Mouse (Mus musculus) monocyte, adult 5-6 weeks (primary cell): Measurements from ENCODE around the gene Myog. TPM values are rescaled to one million over a fixed set of nuclear protein-coding genes. Genes with fewer than 3 reads are reported as not detected.

Experiments used
- ATAC-seq: fragments of 153-309, 156-312 bp; replicated peaks from 2 replicates; pipeline ENCODE4 v1.8.0; 2017; ENCODE audit warnings: mild to moderate bottlenecking; ENCODE audit not compliant: low TSS enrichment, insufficient number of reproducible peaks, severe bottlenecking, poor library complexity, low FRiP score
- total RNA-seq: library from RNA; stranded (forward); fragments of 200-1000, 200-491, 200-594 nt; gene quantifications from 3 replicates; pipeline ENCODE4 v1.2.3, GENCODE M21; 2017

The Myog gene
- total RNA-seq, 1 experiment from 2014 or later, result not detected

DNA sequence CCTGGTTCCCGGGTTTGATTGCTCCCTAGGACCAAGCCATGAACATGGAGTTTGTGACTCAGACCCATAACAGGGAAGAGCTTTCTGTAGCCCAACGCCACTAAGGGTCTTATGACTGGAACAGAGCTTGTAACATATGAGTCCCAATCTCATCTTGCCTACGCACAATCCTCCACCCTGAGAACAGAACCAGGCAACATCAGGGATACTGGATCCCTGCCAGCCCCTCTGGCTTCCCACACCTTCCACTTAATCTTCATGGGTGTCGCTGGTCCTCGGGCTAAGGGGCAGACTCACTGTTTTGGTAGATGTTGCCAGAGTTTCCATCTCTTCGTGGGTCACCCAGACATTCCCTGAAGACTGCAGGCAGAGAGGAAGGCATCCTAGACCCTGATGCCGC is 22.0 kb downstream of the Myog start:
- ATAC-seq, result no peak

DNA sequence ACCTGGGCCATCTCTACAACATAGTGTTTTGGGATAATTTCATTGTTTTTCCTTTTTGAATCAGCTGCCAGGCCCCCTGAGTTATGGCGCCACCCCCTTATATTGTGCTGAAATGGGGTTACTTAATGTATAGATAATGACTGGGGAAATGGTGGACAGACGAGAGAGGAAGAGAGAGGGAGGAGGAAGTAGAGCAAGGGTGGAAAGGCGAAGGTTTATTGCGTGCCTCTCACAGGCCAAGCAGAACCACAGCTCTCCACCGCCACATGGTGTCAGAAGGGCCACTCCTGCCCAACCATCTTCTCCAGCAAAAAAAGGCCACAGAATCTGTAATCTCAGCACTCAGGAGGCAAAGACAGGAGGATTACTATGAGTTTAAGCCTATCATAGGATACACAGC is 25.4 kb downstream of the Myog start:
- peak; percentile 59; the same call in 1 of the 2 replicates for ATAC-seq

DNA sequence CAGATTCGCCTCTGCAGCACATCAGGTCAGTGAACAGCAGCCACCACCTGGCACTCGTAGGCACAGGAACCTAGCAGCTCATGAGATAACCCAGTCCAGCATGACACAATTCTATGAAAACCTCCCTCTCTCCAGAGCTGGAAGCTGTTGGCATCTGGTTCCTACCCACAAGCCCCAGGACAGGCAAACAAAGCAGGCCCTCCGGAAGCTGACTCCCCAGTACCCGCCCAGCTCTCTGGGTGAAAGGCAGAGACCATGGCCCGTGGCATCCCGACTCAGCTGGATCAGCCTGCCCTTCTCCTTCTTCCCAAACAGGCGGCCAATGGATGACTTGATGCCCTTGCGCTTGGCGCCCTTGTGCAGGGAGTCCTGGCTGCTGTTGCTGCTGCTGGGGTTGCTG is 26.6 kb downstream of the Myog start:
- no peak for ATAC-seq

DNA sequence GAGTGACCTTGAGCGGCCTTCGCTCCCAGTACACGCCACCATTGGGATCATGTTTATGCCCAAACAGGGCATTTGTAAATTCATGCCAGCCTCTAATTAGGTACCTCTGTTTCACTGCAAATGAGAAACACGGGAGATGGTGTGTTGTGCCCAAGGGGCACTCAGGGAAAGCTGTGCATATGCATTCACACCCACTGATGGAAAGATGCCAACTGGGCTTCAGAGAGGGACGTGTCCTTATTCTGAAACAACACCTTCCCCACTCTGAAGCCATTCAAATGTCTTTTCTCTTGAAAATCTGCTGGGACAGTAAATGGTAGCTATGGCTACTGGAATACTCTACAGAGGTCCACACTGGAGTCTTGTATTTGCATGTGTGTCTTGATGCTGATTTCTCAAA is 28.5 kb downstream of the Myog start:
- ATAC-seq, result no peak

DNA sequence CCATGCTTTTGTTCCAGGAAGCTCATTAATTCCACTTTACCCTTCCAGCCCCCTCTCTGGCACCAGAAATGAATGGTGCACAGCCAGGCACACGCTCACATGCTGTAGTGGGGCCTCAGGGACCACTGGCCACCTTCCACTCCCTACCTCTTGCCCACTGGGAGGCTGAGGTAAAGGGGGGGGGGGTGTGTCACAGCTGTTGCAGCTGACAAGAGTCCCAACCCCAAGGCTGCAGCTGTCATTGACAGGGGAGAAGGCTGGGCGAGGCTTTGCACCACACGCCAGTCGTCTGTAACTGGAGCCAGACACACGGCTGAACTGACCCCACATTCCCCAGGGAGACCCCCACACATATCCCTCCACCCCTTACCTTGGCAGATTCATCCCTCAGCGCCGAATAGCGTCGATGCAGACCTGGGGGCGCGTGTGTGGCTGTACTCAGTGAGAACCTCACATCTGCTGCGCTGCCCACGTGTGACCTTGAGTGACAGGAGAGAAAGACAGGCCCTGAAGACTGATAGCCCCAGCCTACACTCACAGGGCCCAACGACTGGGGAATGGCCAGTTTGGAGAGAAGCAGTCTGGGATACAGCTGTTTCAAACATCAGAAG is 31.0 kb downstream of the Myog start:
- no peak for ATAC-seq

DNA sequence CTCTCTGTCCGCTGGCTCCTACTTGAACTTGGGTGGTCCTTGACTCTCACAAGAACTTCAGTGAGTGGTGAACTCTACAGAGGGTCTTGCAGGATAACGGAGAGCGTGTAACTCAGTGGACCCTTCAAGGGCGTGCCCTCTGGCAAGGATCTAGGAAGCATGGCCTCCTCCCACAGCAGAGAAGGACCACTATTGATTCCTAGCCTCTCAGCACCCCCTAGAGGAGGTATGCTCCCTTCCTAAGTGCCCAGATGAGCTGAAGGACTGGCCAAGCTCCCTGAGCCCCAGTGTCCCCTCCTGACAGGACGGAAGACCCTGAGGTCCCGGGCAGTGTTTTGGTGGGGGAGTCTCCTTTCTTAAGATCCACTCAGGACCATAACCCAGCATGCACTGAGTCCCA is 32.8 kb downstream of the Myog start:
- no peak for ATAC-seq

DNA sequence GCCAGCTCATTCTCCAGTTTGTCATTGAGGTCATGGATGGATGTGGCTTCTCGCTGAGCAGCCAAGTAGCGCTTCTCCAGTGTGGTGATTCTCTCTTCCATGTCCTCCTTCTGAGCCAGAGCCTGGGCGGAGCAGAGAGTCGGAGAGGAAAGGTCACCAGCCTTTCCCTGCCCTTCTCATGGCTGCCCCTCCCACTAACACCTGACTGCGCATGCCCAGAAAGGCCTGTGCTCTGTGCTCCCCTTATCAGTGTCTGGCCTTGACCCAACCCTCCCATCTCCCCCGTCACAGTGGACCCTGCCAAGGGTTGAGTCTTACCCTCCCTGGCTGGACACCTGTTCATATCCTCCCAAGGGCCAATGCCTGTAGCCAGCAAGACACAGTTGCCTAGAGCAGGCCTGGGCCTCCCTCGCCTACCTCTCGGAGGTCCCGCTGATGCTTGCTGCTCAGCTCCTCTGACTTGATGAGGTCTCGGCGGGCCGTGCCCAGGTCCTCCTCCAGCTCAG is 37.1 kb downstream of the Myog start:
- ATAC-seq, result no peak

DNA sequence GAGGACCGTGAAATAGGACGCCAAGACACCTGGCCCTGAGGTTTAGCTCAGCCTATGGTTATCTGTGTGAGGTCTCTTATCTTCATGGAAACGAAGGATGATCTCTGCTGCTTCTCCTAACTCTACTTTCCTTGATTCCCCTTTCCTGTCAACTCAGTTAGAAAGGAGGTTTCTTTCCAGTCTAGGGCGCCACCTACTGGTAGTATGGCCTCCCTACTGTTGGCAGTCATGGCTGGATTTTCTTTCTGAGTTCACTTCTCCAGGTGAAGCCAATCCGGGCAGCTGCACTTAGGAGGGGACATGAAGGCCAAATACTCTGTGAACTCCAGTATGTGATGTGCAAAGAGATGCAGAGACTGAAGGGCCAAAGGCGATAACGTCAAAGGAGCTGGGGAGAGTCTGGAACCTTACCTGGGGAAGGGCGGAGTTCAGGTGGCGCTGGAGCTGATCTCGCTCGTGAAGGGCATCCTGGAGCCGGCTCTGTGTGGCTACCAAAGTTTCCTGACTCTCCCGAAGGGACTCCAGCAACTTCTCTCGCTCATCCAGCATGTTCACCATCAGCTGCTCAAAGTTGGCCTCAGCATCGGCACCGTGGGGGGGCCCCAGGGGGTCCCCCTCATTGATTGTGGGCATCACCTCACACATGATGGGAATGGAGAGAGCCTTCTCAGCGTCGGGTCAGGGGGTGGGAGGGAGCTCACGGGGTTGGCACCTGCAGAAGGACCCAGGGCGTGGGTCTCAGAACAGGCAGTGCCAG is 42.3 kb downstream of the Myog start:
- ATAC-seq, result peak; percentile 51

DNA sequence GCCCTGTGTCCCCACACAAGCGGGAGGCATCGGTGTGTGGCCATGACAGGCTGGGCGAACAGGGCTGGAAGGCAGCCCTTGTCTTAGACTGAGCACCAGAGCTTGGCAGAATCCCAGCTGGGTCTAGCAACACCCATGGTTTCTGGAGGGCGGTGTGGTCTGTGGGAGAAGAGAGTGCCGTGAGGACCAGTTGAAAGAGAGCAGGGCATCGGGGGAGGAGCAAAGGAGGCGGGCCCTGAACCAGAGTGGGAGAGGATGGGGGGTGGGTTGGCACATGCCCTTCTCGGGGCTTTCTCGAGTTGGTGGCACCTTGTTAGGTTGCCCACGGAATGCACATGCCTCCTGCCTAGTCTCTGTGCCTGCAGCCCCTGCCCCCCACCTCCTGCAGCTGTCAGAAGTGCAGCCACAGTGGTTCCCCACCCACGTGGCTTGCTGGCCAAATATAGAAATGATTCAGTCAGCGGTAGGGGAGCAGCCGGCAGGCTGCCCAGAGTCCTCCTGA is 43.0 kb downstream of the Myog start, which contains the start of gene Ppfia4:
Gene Ppfia4, minus strand, starts transcription at position 159 of the 502 bp plus-strand sequence.
- ATAC-seq, result 0 out of 2 replicates have a peak, but pooled peaks have one; percentile 5

DNA sequence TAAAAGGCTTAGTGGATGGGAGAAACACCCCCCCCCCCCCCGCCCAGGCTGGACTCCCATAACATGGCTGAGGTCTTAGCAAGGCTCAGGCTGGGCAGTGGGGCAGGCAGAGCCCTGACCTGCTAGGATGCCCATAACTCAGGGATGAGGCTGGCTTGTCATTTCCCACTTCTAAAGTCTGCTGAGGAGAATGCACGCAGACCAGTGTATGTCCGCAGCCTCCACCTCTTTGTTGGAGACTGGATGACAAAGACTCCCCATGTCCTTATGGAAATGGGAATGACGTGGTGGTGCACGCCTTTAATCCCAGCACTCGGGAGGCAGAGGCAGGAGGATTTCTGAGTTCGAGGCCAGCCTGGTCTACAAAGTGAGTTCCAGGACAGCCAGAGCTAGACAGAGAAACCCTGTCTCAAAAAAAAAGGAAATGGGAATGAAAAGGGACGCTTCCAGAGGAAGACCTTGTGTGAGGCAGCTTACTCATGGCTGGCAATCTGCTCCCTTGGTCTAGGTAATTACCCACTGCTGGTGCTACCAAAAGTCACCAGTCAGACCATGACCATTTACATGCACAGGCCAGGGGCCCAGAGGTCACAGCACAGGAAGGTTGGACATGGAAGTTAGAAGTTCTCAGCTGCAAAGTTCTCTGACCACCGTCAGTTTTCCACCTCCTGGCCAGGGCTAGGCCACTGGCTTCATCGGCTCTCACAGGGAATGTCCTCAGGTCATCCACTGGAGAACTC is 43.8 kb downstream of the Myog start:
- no peak for ATAC-seq

DNA sequence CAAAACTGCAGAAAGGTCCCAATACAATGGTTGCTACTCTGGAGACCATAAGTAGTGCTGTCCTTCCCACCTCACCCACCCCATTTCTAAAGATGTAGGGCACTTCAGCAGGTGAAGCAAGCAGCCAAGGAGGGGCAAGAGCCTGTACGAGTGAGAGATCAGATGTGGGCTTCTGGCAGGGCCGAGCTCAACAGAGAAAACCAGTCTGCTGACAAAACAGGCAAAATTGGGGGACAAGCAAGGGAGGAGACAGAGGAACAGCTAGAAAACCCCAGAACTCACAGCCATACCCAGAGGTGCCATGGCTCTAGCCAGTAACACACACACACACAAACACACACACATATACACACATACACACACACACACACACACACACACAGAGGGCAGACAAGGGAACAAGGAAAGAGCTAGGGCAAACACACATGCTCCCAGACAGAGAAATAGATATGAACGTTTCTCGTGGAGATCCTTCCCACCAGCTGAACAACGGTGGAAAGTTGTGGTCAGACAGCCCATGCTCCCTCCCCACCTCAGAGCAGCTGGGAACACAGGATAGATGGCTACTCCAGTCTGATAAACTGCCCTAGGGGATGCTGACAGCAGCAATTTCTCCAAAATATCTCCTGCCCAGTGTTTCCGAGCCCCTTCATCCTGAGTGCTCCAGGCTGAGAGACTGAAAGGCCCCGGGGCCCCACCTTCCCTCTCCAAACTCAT is 44.5 kb downstream of the Myog start:
- ATAC-seq, result no peak

DNA sequence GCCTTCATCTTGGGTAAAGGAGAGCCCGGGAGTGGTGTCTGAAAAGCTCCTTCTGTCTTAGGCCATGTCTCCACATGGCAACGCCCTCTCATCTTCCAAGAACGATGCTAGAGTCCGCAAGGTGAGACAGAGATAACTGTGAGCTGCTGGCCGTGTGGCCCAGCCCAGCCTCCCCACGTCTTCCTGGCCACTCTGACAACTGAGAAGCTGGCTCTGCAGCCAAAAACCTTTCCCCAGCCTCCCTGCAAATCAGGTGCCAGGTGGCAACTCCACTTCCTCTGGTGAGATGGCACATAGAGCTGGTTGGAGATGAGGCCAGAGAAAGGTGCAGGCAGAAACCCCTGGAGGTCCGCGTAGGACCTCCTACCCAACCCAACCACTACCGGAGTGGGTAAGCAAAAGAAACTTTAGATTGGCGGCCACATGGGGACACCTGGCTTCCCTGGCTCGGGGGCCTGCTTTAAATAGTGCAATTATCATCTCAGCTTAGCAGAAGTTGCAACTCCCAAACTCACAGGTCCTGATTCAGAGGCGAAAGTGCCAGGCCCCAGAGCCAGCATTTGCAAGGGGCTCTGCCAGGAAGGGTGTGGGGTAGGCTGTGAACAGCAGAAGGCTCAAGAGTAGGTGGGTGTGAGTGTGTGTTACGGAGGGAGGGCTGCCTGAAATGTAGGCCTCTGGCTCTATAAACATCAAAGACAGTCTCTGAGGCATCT is 45.6 kb downstream of the Myog start:
- ATAC-seq, result no peak

DNA sequence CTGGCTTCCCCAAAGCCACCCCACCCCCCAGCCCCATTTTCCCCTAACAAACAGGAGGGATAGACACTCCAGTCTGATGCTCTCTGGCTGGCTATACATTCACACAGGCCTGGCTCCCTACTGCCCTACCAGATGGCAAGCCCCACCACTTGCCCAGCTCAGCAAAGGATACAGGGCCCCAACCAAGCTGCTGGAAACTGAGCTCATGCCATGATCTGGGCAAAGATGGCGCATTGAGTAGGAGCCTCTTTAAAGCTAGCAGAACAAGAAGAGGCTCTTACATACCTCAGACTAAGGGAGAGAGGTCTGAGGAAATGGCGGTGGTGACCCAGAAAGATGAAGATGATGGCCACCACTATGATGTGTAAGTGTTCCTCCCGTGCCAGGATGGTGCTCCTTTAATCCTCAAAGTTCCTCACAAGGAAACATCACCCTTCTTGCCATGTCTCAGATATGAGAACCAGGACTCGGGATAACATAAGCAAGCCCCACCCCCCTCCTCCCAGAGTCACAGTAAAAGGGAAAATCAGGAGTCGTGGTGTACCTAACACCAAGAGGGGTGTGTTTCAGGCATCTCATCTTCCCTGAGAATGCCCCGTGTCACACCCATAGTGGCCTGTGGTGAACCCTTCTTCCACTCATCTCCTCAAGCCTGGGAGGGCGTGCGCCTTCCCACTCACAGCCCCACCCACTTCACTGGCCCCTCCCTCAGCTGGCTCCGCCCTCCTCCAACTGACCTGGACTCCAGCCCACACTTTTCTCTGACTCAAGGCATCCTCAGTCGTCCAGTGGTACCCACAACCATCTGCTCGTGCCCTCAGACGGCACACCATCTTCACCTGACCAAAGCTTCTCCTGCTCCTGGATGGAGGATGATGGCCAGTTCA is 46.4 kb downstream of the Myog start:
- no peak for ATAC-seq

DNA sequence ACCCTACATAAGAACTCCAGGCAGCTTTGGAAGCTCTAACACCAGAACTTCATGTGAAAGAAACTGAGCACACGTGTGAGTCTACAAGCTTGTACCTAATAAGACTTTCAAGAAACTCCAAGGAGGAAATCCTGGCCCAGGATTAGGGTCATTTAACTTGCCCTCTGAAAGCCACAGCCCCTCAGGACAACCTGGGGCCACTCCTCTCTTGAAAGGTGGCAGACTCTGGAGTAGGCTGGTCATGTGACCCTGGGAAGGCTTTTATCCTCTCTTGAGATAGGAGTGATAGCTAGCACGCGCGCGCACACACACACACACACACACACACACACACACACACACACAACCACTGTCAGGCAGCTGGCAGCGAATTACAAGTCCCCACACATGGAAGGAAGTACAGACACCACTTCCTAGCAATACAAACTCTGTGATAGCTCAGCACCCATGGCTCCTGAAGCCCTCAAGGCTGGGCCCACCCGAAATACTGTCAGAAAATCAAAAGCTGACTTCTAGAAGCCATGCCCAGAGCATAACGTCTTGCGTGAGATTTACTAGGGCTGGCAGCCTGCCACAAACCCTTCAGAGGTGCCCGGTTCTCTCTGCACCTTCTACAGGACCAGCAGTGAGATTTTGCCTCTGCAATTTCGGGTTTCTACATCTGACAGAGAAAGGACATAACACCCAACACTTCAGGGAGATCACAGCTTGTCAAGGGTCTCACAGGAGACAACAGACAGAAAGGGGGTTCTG is 47.3 kb downstream of the Myog start:
- ATAC-seq, result no peak

DNA sequence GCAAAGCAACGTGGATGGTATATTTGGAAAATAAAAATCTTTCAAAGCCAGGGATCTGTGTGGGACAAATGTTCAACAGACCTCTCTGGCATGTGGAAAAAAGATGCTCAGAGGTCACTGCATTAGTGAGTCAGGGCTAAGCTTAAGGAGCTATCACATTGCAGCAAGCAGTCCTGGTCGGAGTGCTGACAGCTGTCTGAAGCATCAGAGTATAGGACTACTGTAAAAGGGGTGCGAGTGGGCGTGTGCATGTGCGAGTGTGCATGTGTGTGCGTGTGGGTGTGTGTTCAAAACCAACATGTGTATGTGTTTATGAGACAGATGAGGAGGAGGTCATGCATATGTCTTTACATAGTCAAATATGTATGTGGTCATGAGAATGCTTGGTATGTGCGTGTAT is 49.4 kb downstream of the Myog start:
- ATAC-seq, result no peak

DNA sequence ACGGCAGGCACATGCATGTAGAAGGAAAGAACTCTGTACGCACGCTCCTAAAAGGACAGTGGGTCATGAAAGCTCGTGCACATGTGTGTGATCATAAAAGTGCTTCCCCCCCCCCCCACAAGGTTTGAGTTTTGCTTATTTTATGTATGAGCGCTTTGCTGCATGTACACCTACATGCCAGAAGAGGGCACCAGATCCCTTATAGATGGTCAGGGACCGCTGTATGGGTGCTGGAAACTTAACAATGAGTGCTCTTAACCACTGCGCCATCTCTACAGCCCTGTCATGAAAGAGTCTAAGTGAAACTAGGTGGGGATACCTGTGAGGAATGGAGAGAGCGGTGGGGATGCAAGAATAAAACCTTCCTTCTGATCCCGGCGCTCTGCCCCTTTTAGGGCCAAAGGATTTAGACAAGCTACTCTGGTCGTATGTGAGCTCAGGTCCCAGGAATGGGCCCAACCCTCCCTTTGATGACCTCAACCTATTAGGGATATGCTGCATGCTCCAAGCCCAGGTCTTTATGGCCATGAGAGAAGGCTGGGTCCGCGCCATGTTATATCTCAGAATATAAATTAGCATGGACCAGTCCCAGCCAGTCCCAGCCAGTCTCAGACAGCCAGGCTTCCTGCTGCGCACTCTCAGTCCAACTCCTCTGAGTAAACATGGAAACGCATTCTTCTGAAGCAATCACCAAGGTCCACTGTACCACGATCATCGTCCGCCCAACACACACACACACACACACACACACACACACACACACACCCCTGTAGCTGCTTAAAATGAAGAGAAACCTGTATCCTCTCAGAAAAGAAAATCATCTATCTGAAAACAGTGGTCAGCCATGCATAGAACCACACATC is 50.2 kb downstream of the Myog start:
- ATAC-seq, result no peak
